Mouse (Mus musculus): ENCODE data around the gene Slc36a3. TPM values are rescaled to one million over a fixed set of nuclear protein-coding genes. Genes with fewer than 3 reads are reported as not detected.
"Not testable (repeated sequence)": the region's sequence is repeated elsewhere in the genome, so short reads cannot be mapped to it uniquely, and the experiment has no call there.

The Slc36a3 gene
- polyA plus RNA-seq, 2 experiments = not detected

GRCm38 (mm10) chr11:55099019-55099771 is 52.3 kb downstream of the Slc36a3 start:
- Histone ChIP-seq H3K36me3 (replicated peaks; ENCODE audit: control insufficient read depth, insufficient read depth, low read depth) (no peaks in the 10 kb centered on the region), H3K9me3 (ENCODE audit: control insufficient read depth, low read length) (no peaks in the 10 kb centered on the region), H3K4me2 (ENCODE audit: low read depth) (no peak overlapping the region), H3K27me3 (ENCODE audit: control insufficient read depth, insufficient read depth, low read length) (no peaks in the 10 kb centered on the region), H3K27ac (no peak overlapping the region), H3K4me1 (replicated peaks; ENCODE audit: control insufficient read depth in 2 of 2, insufficient read depth in 2 of 2, low read length in 1 of 2) (peaks cover 5 to 7% of the 10 kb centered on the region in 2 experiments), H3K4me3 (ENCODE audit: insufficient read depth in 1 of 2, low read depth in 2 of 2, low read length in 2 of 2) (no peak overlapping the region), H3K9ac (replicated peaks) (no peak overlapping the region)
- ATAC-seq (ENCODE audit: insufficient read depth) (no peak), DNase-seq (ENCODE audit: low read depth in 3 of 3, low spot score in 3 of 3) (no peak)
- 65% methylated on average over 8 of the region's 8 CpGs for WGBS (ENCODE audit: insufficient replicate concordance)
- TF ChIP-seq CTCF (IDR thresholded peaks at IDR 0.05; ENCODE audit: low read depth) (no peak), EP300 (IDR thresholded peaks at IDR 0.05; ENCODE audit: low read depth) (no peak)

GRCm38 (mm10) chr11:55098189-55098915 is 53.2 kb downstream of the Slc36a3 start:
- no peak overlapping the region for H3K27ac ChIP-seq
- WGBS (ENCODE audit: insufficient replicate concordance) = 16% methylated on average over 24 of the region's 24 CpGs
- DNase-seq (ENCODE audit: low read depth in 3 of 3, low spot score in 3 of 3) = no peak

GRCm38 (mm10) chr11:55097463-55098188 is 53.9 kb downstream of the Slc36a3 start, which contains the start of gene Gm2a:
Gene Gm2a, plus strand, starts transcription at chr11:55098115.
- peak within 1 kb of the TSS; percentile 56 for H3K4me2 ChIP-seq (ENCODE audit: low read depth)
- DNase-seq (ENCODE audit: low read depth in 3 of 3, low spot score in 3 of 3) (peak; percentile 81 to 90 (median 84)), ATAC-seq (ENCODE audit: insufficient read depth) (peak; percentile 93)
- H3K27ac ChIP-seq = no peak within 1 kb of the TSS; the same call in 1 of the 2 replicates
- peaks cover 3 to 7% of the 10 kb centered on the region in 2 experiments for H3K4me1 ChIP-seq (replicated peaks; ENCODE audit: control insufficient read depth in 2 of 2, insufficient read depth in 2 of 2, low read length in 1 of 2)
- TF ChIP-seq CTCF (IDR thresholded peaks at IDR 0.05; ENCODE audit: low read depth) = no peak
- TF ChIP-seq EP300 (IDR thresholded peaks at IDR 0.05; ENCODE audit: low read depth) = no peak
- H3K4me3 ChIP-seq (ENCODE audit: insufficient read depth in 1 of 2, low read depth in 2 of 2, low read length in 2 of 2) = peak within 1 kb of the TSS; percentile 42 to 59
- no peak within 1 kb of the TSS for H3K9ac ChIP-seq (replicated peaks)
- H3K36me3 ChIP-seq (replicated peaks; ENCODE audit: control insufficient read depth, insufficient read depth, low read depth) = no peaks in the 10 kb centered on the region
- H3K27me3 ChIP-seq (ENCODE audit: control insufficient read depth, insufficient read depth, low read length) = no peaks in the 10 kb centered on the region
- no peaks in the 10 kb centered on the region for H3K9me3 ChIP-seq (ENCODE audit: control insufficient read depth, low read length)
- WGBS (ENCODE audit: insufficient replicate concordance) = under 1% methylated on average over 45 of the region's 45 CpGs

More at GRCm38 (mm10) chr11:55098189-55098915, 53.2 kb downstream of the Slc36a3 start:
- Histone ChIP-seq H3K4me3 (ENCODE audit: insufficient read depth in 1 of 2, low read depth in 2 of 2, low read length in 2 of 2) (peak overlapping the region; percentile 37 to 42), H3K9me3 (ENCODE audit: control insufficient read depth, low read length) (no peaks in the 10 kb centered on the region), H3K4me1 (replicated peaks; ENCODE audit: control insufficient read depth in 2 of 2, insufficient read depth in 2 of 2, low read length in 1 of 2) (peaks cover 5 to 7% of the 10 kb centered on the region in 2 experiments), H3K4me2 (ENCODE audit: low read depth) (peak overlapping the region; percentile 56), H3K27me3 (ENCODE audit: control insufficient read depth, insufficient read depth, low read length) (no peaks in the 10 kb centered on the region), H3K9ac (replicated peaks) (no peak overlapping the region), H3K36me3 (replicated peaks; ENCODE audit: control insufficient read depth, insufficient read depth, low read depth) (no peaks in the 10 kb centered on the region)
- peak; percentile 14; the same call in 1 of the 2 replicates for ATAC-seq (ENCODE audit: insufficient read depth)
- TF ChIP-seq CTCF (IDR thresholded peaks at IDR 0.05; ENCODE audit: low read depth) (no peak), EP300 (IDR thresholded peaks at IDR 0.05; ENCODE audit: low read depth) (no peak)

- H3K27ac ChIP-seq = no peak overlapping the region; the same call in 1 of the 2 replicates
- ATAC-seq (ENCODE audit: insufficient read depth) = no peak
- no peak for TF ChIP-seq CTCF (IDR thresholded peaks at IDR 0.05; ENCODE audit: low read depth)
- TF ChIP-seq EP300 (IDR thresholded peaks at IDR 0.05; ENCODE audit: low read depth) = no peak
Observed at GRCm38 (mm10) chr11:55096731-55097462, 54.6 kb downstream of the Slc36a3 start.

DNA sequence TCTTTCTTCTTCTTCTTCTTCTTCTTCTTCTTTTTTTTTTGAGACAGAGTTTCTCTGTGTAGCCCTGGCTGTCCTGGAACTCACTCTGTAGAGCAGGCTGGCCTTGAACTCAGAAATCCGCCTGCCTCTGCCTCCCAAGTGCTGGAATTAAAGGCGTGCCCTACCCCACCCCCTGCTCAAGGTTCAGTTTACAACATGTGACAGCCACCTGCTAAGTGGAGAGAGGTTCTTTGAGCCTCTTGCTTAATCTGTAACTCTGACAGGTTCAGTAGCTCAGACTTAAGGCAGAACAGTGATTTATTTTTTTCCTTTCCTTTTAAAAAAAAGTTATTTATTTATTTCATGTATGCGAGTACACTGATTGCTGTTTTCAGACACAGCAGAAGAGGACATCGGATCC is 55.2 kb downstream of the Slc36a3 start:
- ATAC-seq (ENCODE audit: insufficient read depth); H3K4me1 ChIP-seq (replicated peaks; ENCODE audit: control insufficient read depth in 2 of 2, insufficient read depth in 2 of 2, low read length in 1 of 2); H3K27me3 ChIP-seq (ENCODE audit: control insufficient read depth, insufficient read depth, low read length); DNase-seq (ENCODE audit: low read depth in 3 of 3, low spot score in 3 of 3); H3K36me3 ChIP-seq (replicated peaks; ENCODE audit: control insufficient read depth, insufficient read depth, low read depth); H3K4me3 ChIP-seq (ENCODE audit: insufficient read depth in 1 of 2, low read depth in 2 of 2, low read length in 2 of 2); H3K9me3 ChIP-seq (ENCODE audit: control insufficient read depth, low read length); H3K9ac ChIP-seq (replicated peaks); H3K4me2 ChIP-seq (ENCODE audit: low read depth); H3K27ac ChIP-seq: not testable (repeated sequence)
- 67% methylated on average over 4 of the region's 4 CpGs for whole genome bisulfite sequencing (ENCODE audit: insufficient replicate concordance)

More at GRCm38 (mm10) chr11:55096731-55097462, 54.6 kb downstream of the Slc36a3 start:
- Histone ChIP-seq H3K9ac (replicated peaks) (no peak overlapping the region), H3K4me1 (replicated peaks; ENCODE audit: control insufficient read depth in 2 of 2, insufficient read depth in 2 of 2, low read length in 1 of 2) (peaks cover 3 to 7% of the 10 kb centered on the region in 2 experiments), H3K27me3 (ENCODE audit: control insufficient read depth, insufficient read depth, low read length) (no peaks in the 10 kb centered on the region), H3K4me3 (ENCODE audit: insufficient read depth in 1 of 2, low read depth in 2 of 2, low read length in 2 of 2) (peak overlapping the region; percentile 19 to 59), H3K9me3 (ENCODE audit: control insufficient read depth, low read length) (no peaks in the 10 kb centered on the region), H3K4me2 (ENCODE audit: low read depth) (peak overlapping the region; percentile 56), H3K36me3 (replicated peaks; ENCODE audit: control insufficient read depth, insufficient read depth, low read depth) (no peaks in the 10 kb centered on the region)
- WGBS (ENCODE audit: insufficient replicate concordance) = 20% methylated on average over 11 of the region's 11 CpGs
- DNase-seq (ENCODE audit: low read depth in 3 of 3, low spot score in 3 of 3) = no peak
